Mouse (Mus musculus): Measurements from ENCODE around the gene Ldlrad3.

DNA sequence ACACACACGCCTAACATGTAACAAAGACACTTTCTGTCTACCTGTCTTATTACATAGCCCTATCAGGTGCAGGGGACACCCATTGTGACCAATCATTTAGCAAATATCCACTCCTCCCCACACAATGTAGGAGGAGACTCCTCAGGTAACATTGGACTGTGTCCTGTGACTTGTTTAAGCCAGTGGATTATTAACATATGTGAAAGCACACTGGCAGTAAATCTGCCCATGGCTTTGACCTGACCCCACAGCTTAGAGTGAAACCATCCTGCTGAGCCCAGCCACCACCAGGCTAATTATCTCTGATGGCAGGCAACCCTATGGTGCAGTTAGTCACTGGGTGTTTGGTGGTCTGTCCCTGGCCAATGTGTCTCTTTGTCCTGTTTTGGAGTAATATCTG, 11.1 kb upstream of the Ldlrad3 start:
- TF ChIP-seq CTCF (IDR thresholded peaks at IDR 0.05) (no peak), EP300 (IDR thresholded peaks at IDR 0.05) (no peak)
